Mouse (Mus musculus) forebrain, embryonic 15.5 days (tissue): ENCODE measurements at regions not wholly inside any gene's neighbourhood (a gene's known extent, or its start where the extent isn't known, plus 50 kb on each side); places are given as distances from the start of the nearest gene placed in this dataset.

Experiments used
- ATAC-seq: fragments of 200-750 bp; cut with Nextera tagmentation; replicated peaks from 2 replicates; pipeline ENCODE4 v1.8.0; 2017; ENCODE audit warnings: mild to moderate bottlenecking, moderate TSS enrichment, moderate library complexity
- H3K27ac ChIP-seq: fragments of 300-500 bp; sonication (generic); replicated peaks from 2 replicates; pipeline ENCODE4 v1.5.1; 2015; ENCODE audit warnings: mild to moderate bottlenecking, inconsistent platforms
- H3K27me3 ChIP-seq: fragments of 300-500 bp; sonication (generic); 2 replicates; pipeline ENCODE4 v1.6.1; 2015; ENCODE audit warnings: inconsistent platforms
- H3K36me3 ChIP-seq: fragments of 300-500 bp; sonication (generic); 2 replicates; pipeline ENCODE4 v1.6.1; 2015; ENCODE audit warnings: mild to moderate bottlenecking, inconsistent platforms
- H3K4me1 ChIP-seq: fragments of 300-500 bp; sonication (generic); 2 replicates; pipeline ENCODE4 v1.6.1; 2015; ENCODE audit warnings: inconsistent platforms
- H3K4me2 ChIP-seq: fragments of 300-500 bp; sonication (generic); replicated peaks from 2 replicates; pipeline ENCODE4 v1.6.1; 2015; ENCODE audit warnings: mild to moderate bottlenecking, inconsistent platforms
- H3K4me3 ChIP-seq: fragments of 300-500 bp; sonication (generic); 2 replicates; pipeline ENCODE4 v1.5.1; 2015; ENCODE audit warnings: mild to moderate bottlenecking, inconsistent platforms
- H3K9ac ChIP-seq: fragments of 300-500 bp; sonication (generic); replicated peaks from 2 replicates; pipeline ENCODE4 v1.6.1; 2015; ENCODE audit warnings: mild to moderate bottlenecking, inconsistent platforms
- H3K9me3 ChIP-seq: fragments of 300-500 bp; sonication (generic); 2 replicates; pipeline ENCODE4 v1.6.1; 2016; ENCODE audit warnings: inconsistent platforms
- WGBS: fragments of 180-500 bp; shearing (Covaris S2); methylation state at CpG from one replicate; pipeline ENCODE4 v1.1.7; 2015; ENCODE audit warnings: mixed read lengths; 5-methylcytosine and 5-hydroxymethylcytosine counted together

GRCm38 (mm10) chr13:44180384-44180783 is 395.8 kb downstream of the Cd83 start:
- no peak for ATAC-seq
- Histone ChIP-seq H3K36me3 (no peaks in the 10 kb centered on the region), H3K4me3 (no peak overlapping the region), H3K9me3 (no peaks in the 10 kb centered on the region), H3K27me3 (no peaks in the 10 kb centered on the region), H3K4me2 (no peak overlapping the region), H3K27ac (no peak overlapping the region), H3K9ac (no peak overlapping the region), H3K4me1 (peaks cover 6% of the 10 kb centered on the region; the same call in 1 of the 2 replicates)
- 89% methylated on average over 3 of the region's 3 CpGs for WGBS

- H3K4me3 ChIP-seq = no peak overlapping the region
- H3K4me1 ChIP-seq = peaks cover 6% of the 10 kb centered on the region; the same call in 1 of the 2 replicates
- H3K36me3 ChIP-seq = no peaks in the 10 kb centered on the region
- H3K4me2 ChIP-seq = no peak overlapping the region
- no peaks in the 10 kb centered on the region for H3K9me3 ChIP-seq
- no peak for ATAC-seq
- H3K27ac ChIP-seq = no peak overlapping the region
- WGBS = 8% methylated on average over 15 of the region's 15 CpGs
- H3K27me3 ChIP-seq = no peaks in the 10 kb centered on the region
- no peak overlapping the region for H3K9ac ChIP-seq
These were observed 398.1 kb downstream of the Cd83 start for GRCm38 (mm10) chr13:44182544-44183191.

GRCm38 (mm10) chr13:44195365-44195764 is 410.8 kb downstream of the Cd83 start:
- Histone ChIP-seq H3K4me3 (no peak overlapping the region), H3K9me3 (no peaks in the 10 kb centered on the region), H3K27ac (no peak overlapping the region), H3K4me2 (no peak overlapping the region), H3K9ac (no peak overlapping the region), H3K27me3 (no peaks in the 10 kb centered on the region), H3K36me3 (no peaks in the 10 kb centered on the region), H3K4me1 (no peaks in the 10 kb centered on the region)
- 94% methylated on average over 5 of the region's 5 CpGs for WGBS
- no peak for ATAC-seq

GRCm38 (mm10) chr13:44206042-44206441 is 421.5 kb downstream of the Cd83 start:
- 49% methylated on average over 4 of the region's 4 CpGs for WGBS

GRCm38 (mm10) chr13:44206448-44206847 is 421.9 kb downstream of the Cd83 start:
- WGBS = 93% methylated on average over 4 of the region's 4 CpGs
- Histone ChIP-seq H3K9ac (no peak overlapping the region), H3K9me3 (no peaks in the 10 kb centered on the region), H3K4me2 (no peak overlapping the region), H3K4me3 (no peak overlapping the region), H3K4me1 (peaks cover 17% of the 10 kb centered on the region), H3K36me3 (no peaks in the 10 kb centered on the region), H3K27me3 (no peaks in the 10 kb centered on the region), H3K27ac (no peak overlapping the region)
- ATAC-seq = no peak

More at GRCm38 (mm10) chr13:44206042-44206441, 421.5 kb downstream of the Cd83 start:
- Histone ChIP-seq H3K4me1 (peaks cover 13% of the 10 kb centered on the region), H3K36me3 (no peaks in the 10 kb centered on the region), H3K4me3 (no peak overlapping the region), H3K27ac (no peak overlapping the region), H3K27me3 (no peaks in the 10 kb centered on the region), H3K9ac (no peak overlapping the region), H3K9me3 (no peaks in the 10 kb centered on the region), H3K4me2 (no peak overlapping the region)
- no peak for ATAC-seq

GRCm38 (mm10) chr13:44207400-44208005 is 422.9 kb downstream of the Cd83 start:
- Histone ChIP-seq H3K9me3 (no peaks in the 10 kb centered on the region), H3K4me3 (no peak overlapping the region), H3K4me1 (peaks cover 23% of the 10 kb centered on the region), H3K36me3 (no peaks in the 10 kb centered on the region), H3K4me2 (no peak overlapping the region), H3K27ac (no peak overlapping the region), H3K9ac (no peak overlapping the region), H3K27me3 (no peaks in the 10 kb centered on the region)
- ATAC-seq = no peak
- 69% methylated on average over 11 of the region's 11 CpGs for WGBS

- ATAC-seq = no peak
- Histone ChIP-seq H3K9me3 (no peaks in the 10 kb centered on the region), H3K36me3 (no peaks in the 10 kb centered on the region), H3K4me1 (peaks cover 31% of the 10 kb centered on the region), H3K9ac (no peak overlapping the region), H3K4me3 (no peak overlapping the region), H3K4me2 (no peak overlapping the region), H3K27ac (no peak overlapping the region), H3K27me3 (no peaks in the 10 kb centered on the region)
- WGBS = 11% methylated on average over 11 of the region's 11 CpGs
These were observed 424.5 kb downstream of the Cd83 start for GRCm38 (mm10) chr13:44209036-44209435.

GRCm38 (mm10) chr13:44210123-44210522 is 425.5 kb downstream of the Cd83 start:
- Histone ChIP-seq H3K27me3 (no peaks in the 10 kb centered on the region), H3K4me1 (peaks cover 31% of the 10 kb centered on the region), H3K4me3 (no peak overlapping the region), H3K27ac (no peak overlapping the region), H3K4me2 (no peak overlapping the region), H3K9me3 (no peaks in the 10 kb centered on the region), H3K9ac (no peak overlapping the region), H3K36me3 (no peaks in the 10 kb centered on the region)
- 49% methylated on average over 6 of the region's 6 CpGs for WGBS
- no peak for ATAC-seq

GRCm38 (mm10) chr13:44212356-44212755 is 427.8 kb downstream of the Cd83 start:
- peaks cover 31% of the 10 kb centered on the region for H3K4me1 ChIP-seq
- no peak for ATAC-seq
- 0 out of 2 replicates have a peak overlapping the region, but pooled peaks have one; percentile 11 for H3K27ac ChIP-seq
- H3K9me3 ChIP-seq = no peaks in the 10 kb centered on the region
- no peak overlapping the region for H3K4me3 ChIP-seq
- H3K27me3 ChIP-seq = no peaks in the 10 kb centered on the region
- H3K9ac ChIP-seq = no peak overlapping the region
- H3K36me3 ChIP-seq = no peaks in the 10 kb centered on the region
- WGBS = 71% methylated on average over 4 of the region's 4 CpGs
- no peak overlapping the region for H3K4me2 ChIP-seq

GRCm38 (mm10) chr13:44212936-44213335 is 428.4 kb downstream of the Cd83 start:
- peak; percentile 79 for ATAC-seq
- H3K4me2 ChIP-seq = no peak overlapping the region
- H3K9me3 ChIP-seq = no peaks in the 10 kb centered on the region
- H3K4me1 ChIP-seq = peaks cover 31% of the 10 kb centered on the region
- no peaks in the 10 kb centered on the region for H3K36me3 ChIP-seq
- 0 out of 2 replicates have a peak overlapping the region, but pooled peaks have one; percentile 18 for H3K27ac ChIP-seq
- H3K9ac ChIP-seq = no peak overlapping the region
- WGBS = 45% methylated on average over 11 of the region's 11 CpGs
- no peaks in the 10 kb centered on the region for H3K27me3 ChIP-seq
- no peak overlapping the region for H3K4me3 ChIP-seq

GRCm38 (mm10) chr13:44218266-44218665 is 433.7 kb downstream of the Cd83 start:
- Histone ChIP-seq H3K4me3 (no peak overlapping the region), H3K9ac (no peak overlapping the region), H3K36me3 (no peaks in the 10 kb centered on the region), H3K4me2 (no peak overlapping the region), H3K4me1 (peaks cover 11% of the 10 kb centered on the region; the same call in 1 of the 2 replicates), H3K27ac (no peak overlapping the region), H3K27me3 (no peaks in the 10 kb centered on the region), H3K9me3 (no peaks in the 10 kb centered on the region)
- 10% methylated on average over 7 of the region's 8 CpGs for WGBS
- ATAC-seq = no peak

- Histone ChIP-seq H3K27ac (no peak overlapping the region), H3K36me3 (no peaks in the 10 kb centered on the region), H3K4me3 (no peak overlapping the region), H3K4me1 (peaks cover 7% of the 10 kb centered on the region; the same call in 1 of the 2 replicates), H3K9ac (no peak overlapping the region), H3K27me3 (no peaks in the 10 kb centered on the region), H3K9me3 (no peaks in the 10 kb centered on the region), H3K4me2 (no peak overlapping the region)
- no peak for ATAC-seq
- WGBS = 42% methylated on average over 5 of the region's 5 CpGs
These were observed 437.1 kb downstream of the Cd83 start for GRCm38 (mm10) chr13:44221721-44222120.

- Histone ChIP-seq H3K36me3 (no peaks in the 10 kb centered on the region), H3K4me2 (no peak overlapping the region), H3K27me3 (no peaks in the 10 kb centered on the region), H3K4me3 (no peak overlapping the region), H3K9ac (no peak overlapping the region), H3K27ac (no peak overlapping the region), H3K9me3 (no peaks in the 10 kb centered on the region), H3K4me1 (peaks cover 8% of the 10 kb centered on the region)
- ATAC-seq = no peak
These were observed 437.8 kb downstream of the Cd83 start for GRCm38 (mm10) chr13:44222335-44222734.
